Mouse (Mus musculus) left cerebral cortex, postnatal 25 days (tissue): Measurements from ENCODE around the gene Gm49403. TPM values are rescaled to one million over a fixed set of nuclear protein-coding genes. Genes with fewer than 3 reads are reported as not detected.
"Not testable (repeated sequence)": the region's sequence is repeated elsewhere in the genome, so short reads cannot be mapped to it uniquely, and the experiment has no call there.

Experiments
- DNase-seq, 2 experiments: peaks; one replicate each; pipeline ENCODE4 v3.0.0; 2022; ENCODE audit warnings: low spot score in 2 of 2, mixed read lengths in 1 of 2
- intact Hi-C: fragments of 180-260 bp; cut with DNase I; formaldehyde crosslinking; loops from one replicate; pipeline ENCODE4 v1.15.1; 2025
- total RNA-seq, 2 experiments: library from RNA; stranded (reverse); gene quantifications; 2 replicates each; pipeline ENCODE4 v1.2.3; 2021

Gm49403 gene
- total RNA-seq = not detected

DNA sequence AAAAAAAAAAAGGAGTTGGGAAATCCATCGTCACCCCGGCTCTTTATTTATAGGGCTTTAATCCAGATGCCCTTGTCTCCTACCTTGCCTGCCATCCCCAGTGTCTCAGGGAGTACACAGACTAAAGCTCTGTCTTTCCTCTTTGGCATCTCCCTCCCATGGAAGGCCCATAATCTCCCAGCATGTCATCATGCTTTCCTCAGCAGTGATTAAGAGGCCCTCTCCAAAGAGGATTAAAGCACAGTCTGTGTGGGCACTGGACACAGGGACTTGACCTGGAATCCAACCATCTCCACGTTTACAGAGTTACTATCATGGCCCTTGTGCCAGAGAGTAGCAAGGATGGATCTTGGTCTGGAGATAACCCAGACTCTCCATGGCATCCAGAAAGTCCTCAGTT lies at the start of gene Gm49403, which contains the start of gene Lbhd1:
TSS of gene Gm49403 (plus strand) at position 315 of the 400 bp plus-strand sequence.
TSS of gene Lbhd1 (plus strand) at position 117 of the 400 bp plus-strand sequence.
- intact Hi-C loops = no loop called here

DNA sequence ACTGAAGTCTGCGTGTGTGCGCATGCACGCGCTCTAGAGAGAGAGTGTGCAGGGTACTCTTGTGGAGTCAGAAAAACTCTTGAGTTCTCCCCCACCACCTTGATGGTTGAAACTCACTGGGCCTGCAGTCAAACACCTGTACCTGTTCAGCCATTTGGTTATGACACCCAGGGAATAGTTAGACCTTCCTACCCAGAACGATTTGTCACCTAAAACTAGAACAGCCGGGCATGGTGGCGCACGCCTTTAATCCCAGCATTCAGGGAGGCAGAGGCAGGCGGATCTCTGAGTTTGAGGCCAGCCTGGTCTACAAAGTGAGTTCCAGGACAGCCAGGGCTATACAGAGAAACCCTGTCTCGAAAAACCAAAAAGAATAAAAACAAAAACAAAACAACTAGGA lies 47.4 kb upstream of the Gm49403 start:
- intact Hi-C loops = loop anchor here (5.0 kb wide), 2 partner anchors 79 to 131 kb away; partner anchors contain the start of genes Eef1g and Nxf1
- DNase-seq = not testable (repeated sequence)

More for the DNA sequence above, at the start of gene Gm49403, which contains the start of gene Lbhd1:
- no peak for DNase-seq

DNA sequence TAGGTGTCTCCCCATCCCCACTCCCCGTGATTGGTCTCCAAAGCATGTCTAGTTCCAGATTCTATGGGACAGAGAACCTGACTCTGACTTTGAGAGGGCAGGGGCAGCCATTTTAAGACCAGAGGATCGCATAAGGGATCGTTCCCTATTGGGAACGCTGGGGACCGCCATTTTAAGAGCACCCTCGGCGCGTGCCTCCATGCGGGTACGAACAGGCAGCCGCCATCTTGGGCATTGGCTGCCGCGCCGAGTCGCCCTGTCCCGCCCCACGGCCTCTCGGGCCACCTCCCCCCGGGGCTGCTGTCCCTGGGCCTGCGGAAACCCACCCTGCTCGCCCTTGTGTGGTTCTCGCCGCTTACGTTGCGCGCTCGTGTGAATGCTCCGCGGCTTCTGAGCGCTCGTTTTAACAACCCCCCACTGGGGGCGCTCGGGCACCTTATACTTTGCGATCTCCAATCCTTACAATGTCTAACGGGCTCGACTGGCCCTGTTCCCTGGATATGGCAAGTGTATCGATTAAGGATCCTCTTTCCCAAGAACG lies 46.4 kb upstream of the Gm49403 start, which contains the start of gene Bscl2:
TSS of gene Bscl2 (plus strand) at position 217 of the 541 bp plus-strand sequence.
- intact Hi-C loops = loop anchor here (5.0 kb wide), 2 partner anchors 80 to 130 kb away; partner anchors contain the start of genes Eef1g and Nxf1

GRCm38 (mm10) chr19:8838041-8838730 lies 45.5 kb upstream of the Gm49403 start:
- intact Hi-C loops = loop anchor here (5.0 kb wide), 2 partner anchors 81 to 129 kb away; partner anchors contain the start of genes Eef1g and Nxf1
- peak in 1 of 2 experiments; percentile 45 for DNase-seq

More for the DNA sequence above, 46.4 kb upstream of the Gm49403 start, which contains the start of gene Bscl2:
- peak; percentile 89 to 92 for DNase-seq

- peak; percentile 85 to 95 for DNase-seq
- intact Hi-C loops = loop anchor here (5.0 kb wide), 2 partner anchors 82 to 128 kb away; partner anchors contain the start of genes Eef1g and Nxf1
Measured at GRCm38 (mm10) chr19:8839103-8839907, 44.4 kb upstream of the Gm49403 start, which contains the start of gene Gng3. TSS of gene Gng3 (minus strand) at chr19:8839194.

DNA sequence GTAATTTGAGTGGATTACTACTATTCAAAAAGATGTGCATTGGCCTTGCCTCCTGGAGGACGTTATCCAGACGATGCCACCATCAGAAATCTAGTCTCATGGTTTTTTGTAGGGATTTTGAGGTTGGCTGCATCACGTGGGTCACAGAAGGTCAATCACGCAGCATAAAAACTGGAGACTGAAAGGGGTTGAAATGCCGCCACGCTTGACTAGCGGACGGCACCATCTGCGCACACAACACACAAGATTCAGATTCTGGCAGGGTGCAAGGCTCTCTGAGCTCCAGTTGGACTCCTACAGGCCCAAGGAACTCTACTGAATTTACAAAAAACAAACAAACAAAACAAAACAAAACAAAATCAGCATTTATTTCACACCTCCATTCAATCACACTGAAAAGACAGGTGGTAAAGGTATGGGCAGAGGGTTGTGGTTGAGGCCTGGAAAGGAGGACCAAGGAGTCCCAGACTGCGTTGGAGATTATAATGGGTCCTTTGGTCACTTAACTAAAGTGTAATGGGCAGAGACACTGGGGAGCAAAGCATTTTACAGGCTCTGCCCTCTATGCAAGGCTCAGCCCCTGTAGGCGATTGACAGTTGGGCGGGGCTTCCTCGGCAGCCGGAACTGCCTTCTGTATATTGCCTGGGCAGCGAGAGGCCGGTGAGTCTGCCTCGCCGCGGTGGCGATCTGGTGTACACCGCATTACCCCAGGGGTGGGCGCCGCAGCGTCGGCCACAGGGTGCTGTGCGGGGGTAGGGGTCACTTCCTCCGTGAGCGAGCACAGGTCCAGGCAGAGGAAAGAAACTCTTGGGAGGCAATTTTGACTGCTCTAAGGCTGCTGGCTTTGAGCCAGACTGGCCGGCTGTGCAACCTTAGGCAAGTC lies 43.6 kb upstream of the Gm49403 start:
- peak; percentile 81 to 85 for DNase-seq

GRCm38 (mm10) chr19:8841012-8841411 lies 42.7 kb upstream of the Gm49403 start:
- intact Hi-C loops = loop anchor here (5.0 kb wide), 2 partner anchors 46 to 271 kb away; partner anchors contain the start of genes 1810009A15Rik and Gm49416
- DNase-seq = no peak

More for the DNA sequence above, 43.6 kb upstream of the Gm49403 start:
- intact Hi-C loops = loop anchor here (5.0 kb wide), 4 partner anchors 47 to 272 kb away; partner anchors contain the start of genes 1810009A15Rik, Eef1g, Gm49416 and Nxf1

- intact Hi-C loops = loop anchor here (5.0 kb wide), 2 partner anchors 44 to 269 kb away; partner anchors contain the start of genes 1810009A15Rik and Gm49416
- no peak for DNase-seq
Measured at GRCm38 (mm10) chr19:8842961-8843360, 40.8 kb upstream of the Gm49403 start.

GRCm38 (mm10) chr19:8844371-8845129 lies 39.2 kb upstream of the Gm49403 start:
- peak; percentile 79 to 83 for DNase-seq
- intact Hi-C loops = loop anchor here (5.0 kb wide), 2 partner anchors 43 to 268 kb away; partner anchors contain the start of genes 1810009A15Rik and Gm49416

DNA sequence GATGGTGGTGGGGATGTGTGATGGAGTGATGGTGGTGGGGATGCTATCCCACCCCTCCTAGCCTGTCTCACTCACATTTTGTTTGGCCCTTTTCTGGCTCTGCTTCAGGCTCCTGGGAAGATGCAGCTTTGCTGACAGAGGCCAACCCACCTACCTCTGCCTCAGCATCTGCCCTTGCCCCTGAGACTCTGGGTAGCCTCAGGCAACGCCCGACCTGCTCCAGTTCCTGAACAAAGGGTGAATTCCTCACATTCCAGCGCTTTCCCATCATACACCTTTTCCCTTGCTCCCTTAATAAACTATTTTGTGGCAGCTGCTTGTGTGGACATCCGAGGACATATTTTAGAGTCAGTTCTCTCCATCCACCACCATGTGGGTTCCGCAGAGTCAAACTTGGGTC lies 35.4 kb upstream of the Gm49403 start:
- intact Hi-C loops = no loop called here
- no peak for DNase-seq

DNA sequence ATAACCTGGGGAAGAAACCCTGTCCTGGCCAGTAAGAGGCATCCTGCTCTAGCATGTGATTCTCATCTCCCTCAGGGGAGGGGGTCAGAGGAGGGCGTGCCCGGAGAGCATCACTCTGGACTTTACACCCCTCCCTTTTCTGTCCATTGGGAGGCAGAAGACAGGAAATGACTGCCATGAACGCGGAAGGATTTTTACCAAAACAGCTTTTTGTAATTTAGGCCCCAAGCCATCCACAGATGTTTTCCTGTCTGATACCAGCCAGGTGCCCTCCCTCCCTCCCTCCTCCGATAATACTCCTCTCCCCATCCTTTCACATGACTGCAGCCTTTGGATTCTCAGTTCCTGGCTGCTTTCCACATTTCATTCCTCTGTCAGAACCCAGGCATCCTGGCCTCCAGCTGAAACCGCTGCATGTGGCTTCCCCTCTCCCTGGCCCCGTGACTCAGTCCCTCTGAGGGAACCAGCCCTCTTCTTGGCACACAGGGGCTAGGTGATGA lies 33.3 kb upstream of the Gm49403 start, which contains the start of gene Lrrn4cl:
TSS of gene Lrrn4cl (plus strand) at position 367 of the 500 bp plus-strand sequence.
- no peak for DNase-seq
- intact Hi-C loops = no loop called here

DNA sequence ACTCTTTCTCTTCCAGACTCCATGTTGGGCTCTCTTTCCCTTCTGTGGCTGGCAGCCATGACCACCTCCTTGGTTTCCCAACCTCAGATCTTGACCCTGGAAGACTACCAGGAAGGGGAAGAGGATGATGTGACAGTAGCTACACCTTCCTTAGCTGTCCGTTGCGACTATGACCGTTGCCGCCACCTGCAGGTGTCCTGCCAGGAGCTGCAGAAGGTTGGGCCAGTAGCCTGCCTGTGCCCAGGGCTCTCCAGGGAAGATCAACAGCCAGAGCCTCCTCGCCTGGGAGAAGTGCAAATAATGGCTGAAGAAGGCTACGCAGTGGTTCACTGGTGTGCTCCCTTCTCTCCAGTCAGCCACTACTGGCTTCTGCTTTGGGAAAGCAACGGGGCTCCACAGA lies 32.1 kb upstream of the Gm49403 start:
- no peak for DNase-seq
- intact Hi-C loops = no loop called here

DNA sequence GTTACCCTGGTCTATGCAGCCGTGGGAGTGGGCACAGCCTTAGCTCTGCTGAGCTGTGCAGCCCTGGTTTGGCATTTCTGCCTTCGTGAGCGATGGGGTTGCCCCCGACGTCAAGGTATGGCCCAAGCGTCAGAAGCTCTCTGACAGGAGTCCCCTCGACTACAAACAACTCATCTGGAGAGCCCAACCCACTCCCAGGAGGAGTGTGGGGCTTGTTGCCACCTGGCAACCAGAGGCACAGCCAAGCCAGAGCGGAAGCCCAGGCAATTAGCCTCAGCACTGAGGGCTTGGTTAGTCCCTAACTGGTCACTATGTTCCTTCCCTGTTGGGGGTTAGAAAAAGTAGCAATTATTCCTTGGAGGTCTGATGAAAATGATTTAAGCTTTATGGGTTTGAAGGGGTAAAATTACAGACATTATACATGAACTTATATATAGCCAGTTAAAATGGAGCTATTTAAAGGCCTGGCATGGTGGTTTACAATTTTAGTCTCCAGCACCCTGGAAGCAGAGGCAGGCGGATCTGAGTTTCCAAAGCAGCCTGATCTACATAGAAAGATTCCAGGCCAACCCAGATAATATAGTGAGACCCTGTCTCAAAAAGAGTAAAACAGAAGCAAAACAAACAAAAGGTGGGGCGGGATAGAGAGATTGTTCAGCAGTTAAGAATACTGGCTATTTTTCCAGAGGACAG lies 31.3 kb upstream of the Gm49403 start:
- DNase-seq = peak in 1 of 2 experiments; percentile 70
- intact Hi-C loops = no loop called here

DNA sequence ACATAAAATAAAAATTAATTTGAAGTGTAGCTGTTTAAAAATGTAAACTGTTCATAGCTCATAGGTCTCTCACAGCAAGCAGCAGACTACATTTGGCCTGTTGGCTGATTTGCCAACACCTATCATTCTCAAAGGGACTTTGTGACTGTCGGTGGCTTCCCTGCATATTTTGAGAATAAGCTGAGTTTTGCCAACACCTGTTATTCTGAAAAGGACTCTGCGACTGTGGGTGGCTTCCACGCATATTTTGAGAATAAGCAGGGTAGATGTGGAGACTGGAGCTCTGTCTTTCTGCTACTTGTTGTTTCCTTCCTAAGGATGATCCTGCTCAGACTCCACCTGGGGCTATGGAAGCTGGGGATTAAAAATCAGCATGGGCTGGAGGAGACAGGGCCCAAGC lies 30.6 kb upstream of the Gm49403 start:
- peak in 1 of 2 experiments; percentile 76 for DNase-seq
- intact Hi-C loops = no loop called here

- DNase-seq = no peak
- intact Hi-C loops = loop anchor here (5.0 kb wide), 1 partner anchor 255 kb away; no protein-coding TSS in a partner anchor
Measured at GRCm38 (mm10) chr19:8857689-8858088, 26.0 kb upstream of the Gm49403 start.

- intact Hi-C loops = loop anchor here (5.0 kb wide), 1 partner anchor 253 kb away; no protein-coding TSS in a partner anchor
- DNase-seq = no peak
Measured at GRCm38 (mm10) chr19:8859018-8859417, 24.7 kb upstream of the Gm49403 start.

GRCm38 (mm10) chr19:8864265-8864664 lies 19.5 kb upstream of the Gm49403 start:
- DNase-seq = peak in 1 of 2 experiments; percentile 71
- intact Hi-C loops = no loop called here
